Mouse (Mus musculus): ENCODE measurements around the gene Taf10.
"Not testable (repeated sequence)": the region's sequence is repeated elsewhere in the genome, so short reads cannot be mapped to it uniquely, and the experiment has no call there.

Taf10 gene

GRCm38 (mm10) chr7:105752716-105753115, 8.6 kb upstream of the Taf10 start:
- no peak for DNase-seq (ENCODE audit: low spot score in 2 of 2)

- peak; percentile 95 for DNase-seq (ENCODE audit: low spot score in 2 of 2)
These were observed 7.6 kb upstream of the Taf10 start, which contains the start of gene Tpp1 for GRCm38 (mm10) chr7:105751491-105752433. Gene Tpp1 (minus strand): TSS chr7:105752235.

GRCm38 (mm10) chr7:105747776-105748175, 3.6 kb upstream of the Taf10 start:
- DNase-seq (ENCODE audit: low spot score in 2 of 2), result no peak

- not testable (repeated sequence) for DNase-seq (ENCODE audit: low spot score in 2 of 2)
These were observed 775 bp downstream of the Taf10 start for GRCm38 (mm10) chr7:105743246-105743925.

GRCm38 (mm10) chr7:105742539-105743215, 1.5 kb downstream of the Taf10 start:
- DNase-seq (ENCODE audit: low spot score in 2 of 2), result not testable (repeated sequence)

- DNase-seq (ENCODE audit: low spot score in 2 of 2), result no peak
These were observed 2.2 kb downstream of the Taf10 start for GRCm38 (mm10) chr7:105741978-105742377.

GRCm38 (mm10) chr7:105740851-105741250, 3.3 kb downstream of the Taf10 start:
- DNase-seq (ENCODE audit: low spot score in 2 of 2), result no peak

GRCm38 (mm10) chr7:105740089-105740795, 3.9 kb downstream of the Taf10 start:
- DNase-seq (ENCODE audit: low spot score in 2 of 2), result no peak

GRCm38 (mm10) chr7:105738948-105739347, 5.2 kb downstream of the Taf10 start:
- peak; percentile 50 to 71 for DNase-seq (ENCODE audit: low spot score in 2 of 2)

- DNase-seq (ENCODE audit: low spot score in 2 of 2), result no peak
These were observed 5.9 kb downstream of the Taf10 start for GRCm38 (mm10) chr7:105738286-105738685.

GRCm38 (mm10) chr7:105737648-105738047, 6.5 kb downstream of the Taf10 start:
- DNase-seq (ENCODE audit: low spot score in 2 of 2), result no peak

- peak; percentile 27 to 39 for DNase-seq (ENCODE audit: low spot score in 2 of 2)
These were observed 7.1 kb downstream of the Taf10 start, which contains the start of gene Rrp8 for GRCm38 (mm10) chr7:105736911-105737521. Gene Rrp8 (minus strand): TSS chr7:105737385.

GRCm38 (mm10) chr7:105736264-105736901, 7.8 kb downstream of the Taf10 start, which contains the start of gene Ilk:
Gene Ilk (plus strand): TSS chr7:105736592.
- peak; percentile 90 for DNase-seq (ENCODE audit: low spot score in 2 of 2)

- not testable (repeated sequence) for DNase-seq (ENCODE audit: low spot score in 2 of 2)
These were observed 8.7 kb downstream of the Taf10 start for GRCm38 (mm10) chr7:105735464-105735863.

- no peak for DNase-seq (ENCODE audit: low spot score in 2 of 2)
These were observed 9.3 kb downstream of the Taf10 start for GRCm38 (mm10) chr7:105734826-105735225.

- no peak for DNase-seq (ENCODE audit: low spot score in 2 of 2)
These were observed 10.3 kb downstream of the Taf10 start for GRCm38 (mm10) chr7:105733836-105734235.

- DNase-seq (ENCODE audit: low spot score in 2 of 2), result no peak
These were observed 15.3 kb downstream of the Taf10 start for GRCm38 (mm10) chr7:105728701-105729428.

- DNase-seq (ENCODE audit: low spot score in 2 of 2), result no peak
These were observed 17.2 kb downstream of the Taf10 start for GRCm38 (mm10) chr7:105726980-105727325.

- DNase-seq (ENCODE audit: low spot score in 2 of 2), result peak; percentile 32 to 41
These were observed 17.8 kb downstream of the Taf10 start for GRCm38 (mm10) chr7:105726144-105726979.

All from natural killer cell, adult 2 months (primary cell).